Mouse (Mus musculus) CH12.LX (cell line): Measurements from ENCODE around the gene Clstn1. TPM values are rescaled to one million over a fixed set of nuclear protein-coding genes. Genes with fewer than 3 reads are reported as not detected.

Experiments
- DNase-seq: peaks from one replicate; pipeline ENCODE4 v3.0.0-alpha.2; 2013; ENCODE audit errors: extremely low read depth
- H3K27ac ChIP-seq: 2 replicates; pipeline ENCODE4 v1.5.1; 2012; ENCODE audit warnings: low read depth, mild to moderate bottlenecking, control low read depth, moderate library complexity; ENCODE audit not compliant: insufficient read depth
- H3K27me3 ChIP-seq: replicated peaks from 2 replicates; pipeline ENCODE3; 2012; ENCODE audit warnings: inconsistent platforms
- H3K36me3 ChIP-seq, 2 experiments: replicated peaks in 1 of 2; 2 replicates each; pipeline versions ENCODE3 to v1.6.1; 2012; ENCODE audit warnings: inconsistent platforms in 1 of 2, low read length in 1 of 2, mild to moderate bottlenecking in 1 of 2, mixed read lengths in 1 of 2, moderate library complexity in 1 of 2; ENCODE audit not compliant: control insufficient read depth in 1 of 2, insufficient read depth in 1 of 2
- H3K4me1 ChIP-seq, 2 experiments: 2 replicates each; pipeline ENCODE4 v1.6.1; 2012; ENCODE audit warnings: inconsistent platforms in 1 of 2, moderate library complexity in 1 of 2; ENCODE audit not compliant: insufficient read depth in 2 of 2, control insufficient read depth in 1 of 2
- H3K4me2 ChIP-seq: 2 replicates; pipeline ENCODE4 v1.6.1; 2012; ENCODE audit warnings: low read depth, mild to moderate bottlenecking, control low read depth; ENCODE audit not compliant: poor library complexity, insufficient read depth, severe bottlenecking
- H3K4me3 ChIP-seq, 3 experiments: fragments of 150-350 bp in 1 of 3; sonication (generic) in 1 of 3; replicated peaks in 1 of 3; 2 replicates each; pipeline versions ENCODE3 to v1.5.1; 2011 to 2012; ENCODE audit warnings: low read depth in 2 of 3, low read length in 2 of 3, mild to moderate bottlenecking in 2 of 3, moderate library complexity in 2 of 3, control low read depth in 1 of 3, improper control_type of control experiment in 1 of 3, inconsistent platforms in 1 of 3, mixed read lengths in 1 of 3; ENCODE audit not compliant: poor library complexity in 1 of 3
- H3K79me2 ChIP-seq: replicated peaks from 2 replicates; pipeline ENCODE4 v1.6.1; 2012; ENCODE audit warnings: mild to moderate bottlenecking, moderate library complexity; ENCODE audit not compliant: control insufficient read depth, poor library complexity, insufficient read depth, severe bottlenecking; ENCODE audit errors: extremely low read depth
- H3K9ac ChIP-seq: 2 replicates; pipeline ENCODE4 v1.6.1; 2012; ENCODE audit warnings: low read depth, mild to moderate bottlenecking, control low read depth, moderate library complexity; ENCODE audit not compliant: insufficient read depth
- H3K9me3 ChIP-seq: replicated peaks from 2 replicates; pipeline ENCODE3; 2012; ENCODE audit warnings: low read length, inconsistent platforms, mixed read lengths
- BHLHE40 ChIP-seq: IDR thresholded peaks from 2 replicates; pipeline ENCODE4 v1.6.1; 2011; ENCODE audit warnings: mild to moderate bottlenecking, low read depth, low read length, improper control_type of control experiment
- CHD1 ChIP-seq: IDR thresholded peaks from 2 replicates; pipeline ENCODE4 v1.6.1; 2012; ENCODE audit warnings: low read depth, low read length, improper control_type of control experiment, inconsistent platforms
- E2F4 ChIP-seq: IDR thresholded peaks from 2 replicates; pipeline ENCODE4 v1.6.1; 2011; ENCODE audit warnings: low read depth, low read length, improper control_type of control experiment; ENCODE audit not compliant: insufficient replicate concordance
- ELF1 ChIP-seq: IDR thresholded peaks from 2 replicates; pipeline ENCODE4 v1.6.1; 2014; ENCODE audit warnings: low read depth, mild to moderate bottlenecking, inconsistent platforms, low read length, improper control_type of control experiment
- EP300 ChIP-seq: IDR thresholded peaks from 2 replicates; pipeline ENCODE4 v1.6.1; 2011; ENCODE audit warnings: low read length, improper control_type of control experiment
- IRF4 ChIP-seq: IDR thresholded peaks from 2 replicates; pipeline ENCODE4 v1.6.1; 2014; ENCODE audit warnings: low read depth, mild to moderate bottlenecking, inconsistent platforms, low read length, improper control_type of control experiment
- MXI1 ChIP-seq: IDR thresholded peaks from 2 replicates; pipeline ENCODE4 v1.6.1; 2011; ENCODE audit warnings: mild to moderate bottlenecking, low read depth, low read length, improper control_type of control experiment
- MYC ChIP-seq: IDR thresholded peaks from 2 replicates; pipeline ENCODE4 v1.6.1; 2011; ENCODE audit warnings: low read depth, mild to moderate bottlenecking, improper control_type of control experiment, low read length
- NELFE ChIP-seq: IDR thresholded peaks from 2 replicates; pipeline ENCODE4 v1.6.1; 2011; ENCODE audit warnings: low read depth, low read length, improper control_type of control experiment
- NRF1 ChIP-seq: IDR thresholded peaks from 2 replicates; pipeline ENCODE4 v1.6.1; 2014; ENCODE audit warnings: low read depth, mild to moderate bottlenecking, inconsistent platforms, low read length, improper control_type of control experiment, moderate library complexity
- PAX5 ChIP-seq: IDR thresholded peaks from 2 replicates; pipeline ENCODE4 v1.6.1; 2012; ENCODE audit warnings: low read length, inconsistent platforms, mixed read lengths
- POLR2AphosphoS2 ChIP-seq: IDR thresholded peaks from 2 replicates; pipeline ENCODE4 v1.6.1; 2011; ENCODE audit warnings: low read depth, low read length, improper control_type of control experiment
- RAD21 ChIP-seq: IDR thresholded peaks from 2 replicates; pipeline ENCODE4 v1.6.1; 2011; ENCODE audit warnings: low read depth, mild to moderate bottlenecking, low read length, improper control_type of control experiment, moderate library complexity
- SIN3A ChIP-seq: IDR thresholded peaks from 2 replicates; pipeline ENCODE4 v1.6.1; 2012; ENCODE audit warnings: low read length, improper control_type of control experiment, inconsistent platforms
- TBP ChIP-seq: conservative IDR thresholded peaks from 2 replicates; pipeline ENCODE4 v1.6.1; 2011; ENCODE audit warnings: low read depth, low read length, improper control_type of control experiment
- TCF12 ChIP-seq: IDR thresholded peaks from 2 replicates; pipeline ENCODE4 v1.6.1; 2014; ENCODE audit warnings: low read depth, mild to moderate bottlenecking, inconsistent platforms, low read length, improper control_type of control experiment
- USF2 ChIP-seq: conservative IDR thresholded peaks from 2 replicates; pipeline ENCODE4 v1.6.1; 2011; ENCODE audit warnings: low read depth, low read length, improper control_type of control experiment
- ZC3H11A ChIP-seq: IDR thresholded peaks from 2 replicates; pipeline ENCODE4 v1.6.1; 2012; ENCODE audit warnings: low read depth, mild to moderate bottlenecking, inconsistent platforms, low read length, improper control_type of control experiment
- ZKSCAN1 ChIP-seq: IDR thresholded peaks from 2 replicates; pipeline ENCODE4 v1.6.1; 2012; ENCODE audit warnings: low read depth, inconsistent platforms, low read length, improper control_type of control experiment, borderline replicate concordance
- ZMIZ1 ChIP-seq: IDR thresholded peaks from 2 replicates; pipeline ENCODE4 v1.6.1; 2012; ENCODE audit warnings: low read depth, mild to moderate bottlenecking, inconsistent platforms, low read length, improper control_type of control experiment
- dilution Hi-C: fragments of 300-500 bp; cut with MboI; formaldehyde crosslinking; loops from 2 replicates; pipeline ENCODE4 v1.14.3; 2020; ENCODE audit warnings: low sequenced_read_pairs; ENCODE audit not compliant: extremely low pct_unique_long_range_greater_than_20kb, extremely low pct_ligation_motif_present
- in situ Hi-C: fragments of 300-500 bp; cut with MboI; formaldehyde crosslinking; loops from 3 replicates; pipeline ENCODE4 v1.14.3; 2019; ENCODE audit warnings: low sequenced_read_pairs, low pct_ligation_motif_present, low pct_unique_long_range_greater_than_20kb, mixed read lengths
- polyA plus RNA-seq: library from polyadenylated mRNA; unstranded; fragments of >175 nt; gene quantifications from 2 replicates; pipeline ENCODE4 v1.2.1, GENCODE M21; 2012; ENCODE audit warnings: low read depth; ENCODE audit not compliant: insufficient read length
- total RNA-seq, 2 experiments: library from RNA; depleted of rRNA; stranded (reverse); fragments of 300-350 nt in 1 of 2; fragments of >200 nt in 1 of 2; gene quantifications; 2 replicates each; pipeline ENCODE4 v1.2.3; 2012 to 2014

Clstn1 gene
- total and polyA plus RNA-seq, 3 experiments = 26.4 to 53.1 (median 35.2) TPM

DNA sequence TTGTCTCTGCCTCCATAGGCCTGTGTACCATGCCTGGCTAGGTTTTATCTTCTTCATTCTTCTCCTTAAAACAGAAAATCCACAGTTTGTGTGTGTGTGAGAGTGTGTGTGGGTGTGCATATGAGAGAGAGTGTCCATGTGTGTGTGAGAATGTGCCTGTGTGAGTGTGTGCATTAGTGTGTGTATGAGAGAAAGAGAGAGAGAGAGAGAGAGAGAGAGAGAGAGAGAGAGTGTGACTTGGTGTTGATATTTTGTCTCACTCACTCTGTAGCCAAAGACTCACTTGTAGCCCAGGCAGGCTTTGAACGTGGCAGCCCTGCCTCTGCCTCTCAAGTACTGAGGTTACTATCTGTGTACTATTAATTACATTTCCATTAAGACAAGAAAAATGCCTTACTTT is 47.9 kb downstream of the Clstn1 start:
- no peak overlapping the region for H3K4me2 ChIP-seq
- no peaks in the 10 kb centered on the region for H3K79me2 ChIP-seq
- no peaks in the 10 kb centered on the region for H3K27me3 ChIP-seq
- no peak overlapping the region for H3K27ac ChIP-seq
- H3K4me3 ChIP-seq = no peak overlapping the region
- in situ Hi-C loops (no loop called here), dilution Hi-C loops (no loop called here)
- DNase-seq = no peak
- H3K9me3 ChIP-seq = no peaks in the 10 kb centered on the region
- peaks cover 38 to 82% of the 10 kb centered on the region in 2 experiments for H3K36me3 ChIP-seq
- H3K9ac ChIP-seq = no peak overlapping the region
- no peak for TF ChIP-seq MXI1
- TF ChIP-seq PAX5 = no peak
- TF ChIP-seq TBP = no peak
- TF ChIP-seq NRF1 = no peak
- no peak for TF ChIP-seq ZMIZ1
- no peak for TF ChIP-seq MYC
- TF ChIP-seq CHD1 = no peak
- no peak for TF ChIP-seq SIN3A
- TF ChIP-seq IRF4 = no peak
- no peak for TF ChIP-seq NELFE
- TF ChIP-seq BHLHE40 = no peak
- TF ChIP-seq ZC3H11A = no peak
- TF ChIP-seq ELF1 = no peak
- TF ChIP-seq POLR2AphosphoS2 = no peak
- TF ChIP-seq EP300 = no peak
- no peak for TF ChIP-seq ZKSCAN1
- TF ChIP-seq E2F4 = no peak
- TF ChIP-seq USF2 = no peak
- no peak for TF ChIP-seq RAD21
- TF ChIP-seq, all 38 proteins: peak for 0
- H3K4me1 ChIP-seq = peaks cover 4 to 27% of the 10 kb centered on the region in 2 experiments; a peak in 3 of 4 replicates

DNA sequence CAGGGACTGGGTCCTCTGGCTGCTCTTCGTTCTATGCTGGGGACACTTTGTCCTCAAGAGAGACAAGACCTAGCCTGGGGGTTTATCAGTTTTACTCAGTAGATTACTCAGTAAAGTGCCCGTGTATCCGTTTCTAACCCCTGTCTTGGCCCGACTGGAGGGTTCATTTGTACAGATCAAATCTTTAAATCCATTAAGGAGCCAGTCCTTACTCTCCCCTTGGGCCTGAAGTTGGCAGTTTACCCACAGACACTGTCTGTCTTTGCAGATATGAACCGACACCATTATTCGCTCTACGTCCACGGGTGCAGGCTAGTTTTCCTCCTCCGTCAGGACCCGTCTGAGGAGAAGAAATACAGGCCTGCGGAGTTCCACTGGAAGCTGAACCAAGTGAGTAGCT is 48.7 kb downstream of the Clstn1 start:
- H3K4me3 ChIP-seq = no peak overlapping the region
- in situ Hi-C loops = no loop called here
- peaks cover 4 to 27% of the 10 kb centered on the region in 2 experiments for H3K4me1 ChIP-seq
- dilution Hi-C loops = no loop called here
- no peak for DNase-seq
- H3K9me3 ChIP-seq = no peaks in the 10 kb centered on the region
- no peak overlapping the region for H3K27ac ChIP-seq
- no peak overlapping the region for H3K4me2 ChIP-seq
- H3K27me3 ChIP-seq = no peaks in the 10 kb centered on the region
- TF ChIP-seq PAX5 = no peak
- no peak for TF ChIP-seq TCF12
- no peak for TF ChIP-seq EP300
- peaks cover 34 to 82% of the 10 kb centered on the region in 2 experiments for H3K36me3 ChIP-seq
- no peaks in the 10 kb centered on the region for H3K79me2 ChIP-seq
- H3K9ac ChIP-seq = no peak overlapping the region
